Mouse (Mus musculus) ZHBTc4 (cell line): ENCODE results near the gene Kcnj6.

ENCODE experiments used
- DNase-seq: peaks from one replicate; pipeline ENCODE4 v3.0.0-alpha.2; 2011; ENCODE audit warnings: low read depth, low spot score

Kcnj6 gene

GRCm38 (mm10) chr16:94931343-94932301 is 65.9 kb downstream of the Kcnj6 start:
- peak; percentile 48 for DNase-seq

GRCm38 (mm10) chr16:94925364-94925763 is 72.1 kb downstream of the Kcnj6 start:
- DNase-seq, result no peak

DNA sequence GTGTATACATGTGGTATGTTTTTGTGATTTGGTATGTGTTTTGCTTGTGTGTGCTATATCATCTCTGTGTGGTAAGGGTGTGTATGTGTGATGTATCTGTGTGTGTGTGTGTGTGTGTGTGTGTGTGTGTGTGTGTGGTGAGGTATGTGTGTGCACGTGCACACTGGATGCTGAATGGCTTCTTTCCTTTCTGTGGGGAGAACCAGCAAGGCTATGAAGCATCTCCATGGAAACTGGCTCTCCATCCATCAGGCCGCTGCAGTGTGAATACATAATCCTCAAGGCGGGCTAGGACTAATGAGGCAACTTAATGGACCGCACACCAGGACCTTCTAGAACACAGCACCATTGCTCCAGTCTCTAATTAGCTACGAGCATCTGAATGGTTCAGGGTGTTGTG is 78.3 kb downstream of the Kcnj6 start:
- DNase-seq, result no peak

DNA sequence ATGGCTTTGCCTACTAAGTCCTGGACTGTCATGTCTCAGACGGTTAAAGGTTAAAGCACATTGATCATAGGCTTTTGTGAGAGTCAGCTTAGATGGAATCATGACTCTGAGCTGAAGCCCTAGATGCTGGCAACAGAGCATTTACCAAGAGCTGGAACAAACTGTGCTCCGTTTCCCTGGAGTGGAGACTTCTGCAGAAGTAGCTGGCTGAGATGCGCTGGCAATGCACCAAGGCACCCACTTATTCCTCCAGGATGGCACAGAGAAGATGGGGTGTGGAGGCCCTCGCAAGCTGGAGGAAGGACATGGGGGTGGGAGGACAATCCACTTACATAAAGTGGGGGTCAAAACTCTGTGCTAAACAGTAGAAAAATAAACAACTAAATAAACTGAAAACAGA is 91.5 kb downstream of the Kcnj6 start:
- DNase-seq, result no peak

DNA sequence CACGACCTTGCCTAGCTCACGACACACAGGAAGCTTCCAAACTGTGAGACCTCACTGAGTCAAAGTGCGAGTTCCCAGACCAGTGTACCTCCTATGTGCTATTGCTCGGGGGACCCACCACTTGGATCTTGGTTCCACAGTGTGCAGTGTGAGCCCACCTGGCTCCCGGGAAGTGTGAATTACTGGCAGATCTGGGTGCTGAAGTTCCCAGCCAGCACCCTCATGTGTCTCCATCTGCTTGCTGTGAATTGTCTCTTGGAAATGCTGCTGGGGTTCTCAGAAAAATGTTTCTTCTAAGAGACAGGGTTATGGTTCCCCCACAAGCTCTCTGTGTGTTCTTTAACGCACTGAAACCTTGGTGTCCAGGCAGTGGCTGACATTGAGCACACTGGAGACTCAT is 98.7 kb downstream of the Kcnj6 start:
- DNase-seq, result no peak

DNA sequence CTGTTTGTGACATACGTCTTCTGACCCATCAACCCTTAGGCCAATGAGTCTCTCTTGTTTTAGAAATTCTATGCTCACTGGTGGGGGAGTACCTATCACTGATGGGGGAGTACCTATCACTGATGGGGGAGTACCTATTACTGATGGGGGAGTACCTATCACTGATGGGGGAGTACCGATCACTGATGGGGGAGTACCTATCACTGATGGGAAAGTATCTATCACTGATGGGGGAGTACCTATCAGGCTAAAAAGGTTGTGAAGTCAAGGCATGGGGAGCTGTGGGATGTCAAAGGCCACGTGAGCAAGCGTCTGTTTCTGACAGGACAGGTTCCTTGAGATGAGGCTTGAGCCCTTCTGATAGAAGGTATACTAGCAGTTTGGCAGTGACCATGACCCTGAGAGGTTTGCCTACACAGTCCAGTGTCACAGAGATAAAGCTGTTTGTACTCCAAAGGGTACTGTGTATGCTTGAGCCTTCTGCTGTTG is 105.3 kb downstream of the Kcnj6 start:
- no peak for DNase-seq

DNA sequence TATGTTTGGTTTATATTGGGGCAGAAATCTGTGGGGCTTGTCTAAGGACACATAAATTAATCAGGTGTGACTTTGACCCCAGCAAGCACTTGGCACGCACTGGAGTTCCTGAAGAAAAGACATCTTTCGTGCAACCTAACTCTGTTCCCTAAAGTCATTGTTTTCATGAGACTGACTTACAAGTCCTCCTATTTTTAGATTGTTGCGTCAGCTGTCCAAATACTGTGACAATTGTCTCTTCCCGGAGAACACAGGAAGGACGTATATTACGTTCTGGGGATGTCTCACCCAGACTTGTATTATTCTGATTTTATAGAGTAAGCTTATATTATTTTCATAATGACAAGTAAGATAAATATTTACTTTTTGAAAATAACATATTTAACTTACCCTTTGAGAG is 106.9 kb downstream of the Kcnj6 start:
- no peak for DNase-seq

- no peak for DNase-seq
These were observed 107.4 kb downstream of the Kcnj6 start for GRCm38 (mm10) chr16:94890056-94890455.

- DNase-seq, result no peak
These were observed 108.9 kb downstream of the Kcnj6 start for GRCm38 (mm10) chr16:94888554-94888953.

DNA sequence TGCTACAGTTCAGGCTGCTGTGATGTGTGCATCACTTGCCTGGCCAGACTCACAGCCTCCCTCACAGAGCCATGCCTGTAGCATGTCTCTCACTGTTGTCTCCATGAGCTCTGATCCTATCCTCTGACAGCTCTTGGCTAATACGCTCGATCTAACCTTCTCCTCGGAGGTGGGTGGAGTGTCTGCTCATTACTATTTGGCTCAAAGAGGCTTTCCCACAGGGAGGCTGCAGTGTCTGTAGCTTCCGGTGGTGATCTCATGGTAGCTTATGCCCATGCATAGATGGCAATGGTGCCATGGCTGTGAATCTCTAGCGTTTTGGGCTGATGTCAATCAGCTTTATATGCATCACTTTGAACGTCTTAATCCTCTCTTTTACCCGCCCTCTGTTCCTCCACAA is 111.1 kb downstream of the Kcnj6 start:
- DNase-seq, result no peak

- DNase-seq, result no peak
These were observed 112.4 kb downstream of the Kcnj6 start for GRCm38 (mm10) chr16:94885062-94885461.

GRCm38 (mm10) chr16:94883909-94884308 is 113.6 kb downstream of the Kcnj6 start:
- no peak for DNase-seq

- DNase-seq, result no peak
These were observed 114.3 kb downstream of the Kcnj6 start for GRCm38 (mm10) chr16:94883196-94883595.

- no peak for DNase-seq
These were observed 115.4 kb downstream of the Kcnj6 start for GRCm38 (mm10) chr16:94882111-94882510.

GRCm38 (mm10) chr16:94872614-94873272 is 124.8 kb downstream of the Kcnj6 start:
- no peak for DNase-seq

DNA sequence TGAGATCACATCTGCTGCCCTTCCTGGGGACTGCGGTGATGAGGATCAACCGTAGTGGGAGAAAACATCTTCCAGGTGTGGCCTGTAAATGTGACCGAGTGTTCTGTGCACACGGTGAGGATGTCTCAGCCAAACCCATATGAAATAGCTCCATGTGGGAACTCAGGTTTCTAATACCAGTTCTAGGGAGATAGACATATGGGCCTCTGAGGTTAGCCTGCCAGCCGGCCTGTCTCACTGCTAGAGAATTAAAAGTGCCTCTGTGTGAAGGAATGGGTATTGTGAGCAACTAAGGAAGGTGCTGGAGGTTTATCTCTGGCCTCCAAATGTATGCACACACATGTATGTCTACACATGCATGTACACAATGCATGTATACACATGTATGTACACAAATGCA is 129.1 kb downstream of the Kcnj6 start:
- DNase-seq, result no peak

- peak; percentile 89 for DNase-seq
These were observed 131.1 kb downstream of the Kcnj6 start for GRCm38 (mm10) chr16:94866300-94866956.

DNA sequence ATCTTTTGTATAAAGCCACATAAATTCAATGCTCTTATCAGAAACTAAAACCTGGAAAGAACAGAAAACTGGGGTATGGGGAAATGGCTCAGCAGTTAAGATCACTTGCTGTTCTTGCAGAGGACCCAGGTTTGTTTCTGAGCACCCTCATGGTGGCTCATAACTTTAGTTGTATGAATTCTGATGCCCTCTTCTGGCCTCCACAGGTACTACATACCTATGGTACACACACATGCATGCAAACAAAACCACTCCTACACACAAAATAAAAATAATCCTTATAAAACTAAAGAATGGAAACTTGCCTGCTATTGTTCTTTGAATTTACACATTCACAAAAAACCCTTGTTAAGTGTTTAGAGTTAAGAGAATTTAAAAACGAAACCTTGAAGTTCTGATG is 131.7 kb downstream of the Kcnj6 start:
- peak; percentile 43 for DNase-seq

- no peak for DNase-seq
These were observed 132.4 kb downstream of the Kcnj6 start for GRCm38 (mm10) chr16:94865101-94865500.

- no peak for DNase-seq
These were observed 134.0 kb downstream of the Kcnj6 start for GRCm38 (mm10) chr16:94863475-94863874.

- peak; percentile 88 for DNase-seq
These were observed 141.5 kb downstream of the Kcnj6 start for GRCm38 (mm10) chr16:94855990-94856389.
